Mouse (Mus musculus): ENCODE measurements around the gene Gm10382.

Gene Gm10382

GRCm38 (mm10) chr5:125389131-125389578, at the start of gene Gm10382:
TSS of gene Gm10382 (plus strand) at chr5:125389322.
- peak; percentile 95 for DNase-seq

GRCm38 (mm10) chr5:125339851-125340531, 49.1 kb upstream of the Gm10382 start:
- peak; percentile 40 for DNase-seq

- DNase-seq: peak; percentile 95
Measured at GRCm38 (mm10) chr5:125340547-125341262, 48.4 kb upstream of the Gm10382 start, which contains the start of gene Scarb1. TSS of gene Scarb1 (minus strand) at chr5:125341094.

- no peak for DNase-seq
Measured at GRCm38 (mm10) chr5:125341459-125342090, 47.5 kb upstream of the Gm10382 start.

GRCm38 (mm10) chr5:125344296-125344695, 44.8 kb upstream of the Gm10382 start:
- no peak for DNase-seq

GRCm38 (mm10) chr5:125348067-125348466, 41.1 kb upstream of the Gm10382 start:
- DNase-seq: peak; percentile 27

GRCm38 (mm10) chr5:125348487-125348886, 40.6 kb upstream of the Gm10382 start:
- peak; percentile 84 for DNase-seq

- DNase-seq: no peak
Measured at GRCm38 (mm10) chr5:125349391-125349790, 39.7 kb upstream of the Gm10382 start.

GRCm38 (mm10) chr5:125351057-125351456, 38.1 kb upstream of the Gm10382 start:
- DNase-seq: no peak

- no peak for DNase-seq
Measured at GRCm38 (mm10) chr5:125351939-125352338, 37.2 kb upstream of the Gm10382 start.

GRCm38 (mm10) chr5:125352781-125353294, 36.3 kb upstream of the Gm10382 start:
- no peak for DNase-seq

- DNase-seq: no peak
Measured at GRCm38 (mm10) chr5:125354885-125355492, 34.1 kb upstream of the Gm10382 start.

- DNase-seq: no peak
Measured at GRCm38 (mm10) chr5:125355650-125356049, 33.5 kb upstream of the Gm10382 start.

GRCm38 (mm10) chr5:125357543-125358269, 31.4 kb upstream of the Gm10382 start:
- DNase-seq: no peak

- peak; percentile 71 for DNase-seq
Measured at GRCm38 (mm10) chr5:125358270-125358608, 30.9 kb upstream of the Gm10382 start.

GRCm38 (mm10) chr5:125360566-125360965, 28.6 kb upstream of the Gm10382 start:
- DNase-seq: no peak

- no peak for DNase-seq
Measured at GRCm38 (mm10) chr5:125360981-125361510, 28.1 kb upstream of the Gm10382 start.

- DNase-seq: peak; percentile 61
Measured at GRCm38 (mm10) chr5:125363894-125364293, 25.2 kb upstream of the Gm10382 start.

GRCm38 (mm10) chr5:125364851-125365429, 24.2 kb upstream of the Gm10382 start:
- no peak for DNase-seq

- DNase-seq: no peak
Measured at GRCm38 (mm10) chr5:125368156-125368555, 21.0 kb upstream of the Gm10382 start.

GRCm38 (mm10) chr5:125368568-125368967, 20.6 kb upstream of the Gm10382 start:
- DNase-seq: peak; percentile 89
